Mouse (Mus musculus) lung, embryonic 16.5 days (tissue): ENCODE data around the gene Gclm. TPM values are rescaled to one million over a fixed set of nuclear protein-coding genes. Genes with fewer than 3 reads are reported as not detected.
"Not testable (repeated sequence)": the region's sequence is repeated elsewhere in the genome, so short reads cannot be mapped to it uniquely, and the experiment has no call there.

ENCODE experiments used
- ATAC-seq: fragments of 200-750 bp; cut with Nextera tagmentation; 2 replicates; pipeline ENCODE4 v1.8.0; 2017; ENCODE audit warnings: low read depth, mild to moderate bottlenecking, moderate library complexity
- H3K27ac ChIP-seq: fragments of 300-500 bp; sonication (generic); 2 replicates; pipeline ENCODE4 v1.5.1; 2014; ENCODE audit warnings: mild to moderate bottlenecking, control low read depth, low read length
- H3K27me3 ChIP-seq: fragments of 300-500 bp; sonication (generic); 2 replicates; pipeline ENCODE4 v1.6.1; 2014; ENCODE audit warnings: low read depth, low read length, mixed read lengths; ENCODE audit not compliant: control insufficient read depth, insufficient read depth
- H3K36me3 ChIP-seq: fragments of 300-500 bp; sonication (generic); 2 replicates; pipeline ENCODE4 v1.6.1; 2014; ENCODE audit warnings: low read length; ENCODE audit not compliant: control insufficient read depth, insufficient read depth
- H3K4me1 ChIP-seq: fragments of 300-500 bp; sonication (generic); replicated peaks from 2 replicates; pipeline ENCODE4 v1.6.1; 2014; ENCODE audit warnings: low read length, mixed read lengths; ENCODE audit not compliant: control insufficient read depth, insufficient read depth
- H3K4me2 ChIP-seq: fragments of 300-500 bp; sonication (generic); 2 replicates; pipeline ENCODE4 v1.6.1; 2014; ENCODE audit warnings: low read depth, low read length, control low read depth
- H3K4me3 ChIP-seq: fragments of 300-500 bp; sonication (generic); 2 replicates; pipeline ENCODE4 v1.5.1; 2014; ENCODE audit warnings: mild to moderate bottlenecking, low read length, control low read depth
- H3K9ac ChIP-seq: fragments of 300-500 bp; sonication (generic); 2 replicates; pipeline ENCODE4 v1.6.1; 2014; ENCODE audit warnings: low read length, control low read depth
- H3K9me3 ChIP-seq: fragments of 300-500 bp; sonication (generic); 2 replicates; pipeline ENCODE4 v1.6.1; 2016; ENCODE audit warnings: low read length; ENCODE audit not compliant: control insufficient read depth
- WGBS: fragments of 180-500 bp; shearing (Covaris S2); extraction: QIAGEN DNeasy Blood & Tissue Kit; methylation state at CpG from one replicate; pipeline ENCODE4 v1.1.7; 2014; 5-methylcytosine and 5-hydroxymethylcytosine counted together
- polyA plus RNA-seq: library from polyadenylated mRNA; unstranded; fragments of >200 nt; fragmentation: Nextera tagmentation; extraction: Ambion mirVana; gene quantifications from 2 replicates; pipeline ENCODE4 v1.2.1, GENCODE M21; 2015

The Gclm gene
- polyA plus RNA-seq, 1 experiment from 2014 or later: 78.0 TPM

- no peak for ATAC-seq
- Histone ChIP-seq H3K36me3 (no peaks in the 10 kb centered on the region), H3K27ac (no peak overlapping the region), H3K4me3 (no peak overlapping the region), H3K9ac (no peak overlapping the region), H3K4me1 (no peaks in the 10 kb centered on the region), H3K27me3 (no peaks in the 10 kb centered on the region), H3K4me2 (no peak overlapping the region), H3K9me3 (no peaks in the 10 kb centered on the region)
- 73% methylated on average over 3 of the region's 3 CpGs for WGBS
Measured at GRCm38 (mm10) chr3:122221240-122222036, 23.9 kb upstream of the Gclm start.

GRCm38 (mm10) chr3:122226972-122227371 lies 18.4 kb upstream of the Gclm start:
- not testable (repeated sequence) for H3K4me2 ChIP-seq, H3K27ac ChIP-seq, H3K9me3 ChIP-seq, H3K4me3 ChIP-seq, H3K9ac ChIP-seq, H3K36me3 ChIP-seq, H3K4me1 ChIP-seq, H3K27me3 ChIP-seq, ATAC-seq
- 51% methylated on average over 6 of the region's 6 CpGs for WGBS

DNA sequence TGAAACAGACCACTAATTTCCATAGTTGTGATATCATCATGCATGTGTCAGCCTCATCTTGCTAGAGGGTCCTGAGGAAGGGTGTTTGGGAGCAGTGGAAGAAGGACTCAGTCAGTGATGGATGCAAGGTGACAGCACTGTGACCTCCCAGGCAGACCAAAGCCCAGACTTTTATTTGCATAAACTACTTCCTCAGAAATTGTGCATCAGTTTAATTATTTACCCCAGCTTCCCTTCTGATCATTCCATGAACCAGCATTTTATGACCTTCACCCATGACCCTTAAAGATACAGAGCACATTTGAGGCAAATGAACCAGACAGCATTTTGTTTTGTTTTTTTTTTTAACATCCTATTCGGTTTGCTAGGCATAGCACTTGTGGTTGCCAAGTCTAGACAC lies 9.6 kb upstream of the Gclm start:
- ATAC-seq: no peak
- Histone ChIP-seq H3K9me3 (no peaks in the 10 kb centered on the region; the same call in 1 of the 2 replicates), H3K4me2 (no peak overlapping the region), H3K27ac (no peak overlapping the region), H3K9ac (no peak overlapping the region), H3K36me3 (no peaks in the 10 kb centered on the region), H3K4me1 (no peaks in the 10 kb centered on the region), H3K27me3 (no peaks in the 10 kb centered on the region), H3K4me3 (no peak overlapping the region)
- 44% methylated on average over 1 of the region's 1 CpGs for WGBS

GRCm38 (mm10) chr3:122242876-122243275 lies 2.5 kb upstream of the Gclm start:
- no peak overlapping the region for H3K4me2 ChIP-seq
- H3K4me1 ChIP-seq: peaks cover 25% of the 10 kb centered on the region
- WGBS: 45% methylated on average over 6 of the region's 6 CpGs
- no peak overlapping the region for H3K27ac ChIP-seq
- no peak overlapping the region for H3K4me3 ChIP-seq
- H3K9me3 ChIP-seq: no peaks in the 10 kb centered on the region
- H3K27me3 ChIP-seq: no peaks in the 10 kb centered on the region
- H3K36me3 ChIP-seq: no peaks in the 10 kb centered on the region
- no peak for ATAC-seq
- no peak overlapping the region for H3K9ac ChIP-seq

- Histone ChIP-seq H3K4me2 (no peak overlapping the region), H3K9ac (no peak overlapping the region), H3K4me1 (peaks cover 26% of the 10 kb centered on the region), H3K4me3 (no peak overlapping the region), H3K9me3 (no peaks in the 10 kb centered on the region), H3K27me3 (no peaks in the 10 kb centered on the region), H3K36me3 (no peaks in the 10 kb centered on the region), H3K27ac (peak overlapping the region; percentile 16; the same call in 1 of the 2 replicates)
- 44% methylated on average over 14 of the region's 14 CpGs for WGBS
- no peak for ATAC-seq
Measured at GRCm38 (mm10) chr3:122243416-122244167, 1.8 kb upstream of the Gclm start.

- 51% methylated on average over 6 of the region's 6 CpGs for WGBS
- peak overlapping the region; percentile 48 for H3K9ac ChIP-seq
Measured at GRCm38 (mm10) chr3:122244759-122245158, 598 bp upstream of the Gclm start.

DNA sequence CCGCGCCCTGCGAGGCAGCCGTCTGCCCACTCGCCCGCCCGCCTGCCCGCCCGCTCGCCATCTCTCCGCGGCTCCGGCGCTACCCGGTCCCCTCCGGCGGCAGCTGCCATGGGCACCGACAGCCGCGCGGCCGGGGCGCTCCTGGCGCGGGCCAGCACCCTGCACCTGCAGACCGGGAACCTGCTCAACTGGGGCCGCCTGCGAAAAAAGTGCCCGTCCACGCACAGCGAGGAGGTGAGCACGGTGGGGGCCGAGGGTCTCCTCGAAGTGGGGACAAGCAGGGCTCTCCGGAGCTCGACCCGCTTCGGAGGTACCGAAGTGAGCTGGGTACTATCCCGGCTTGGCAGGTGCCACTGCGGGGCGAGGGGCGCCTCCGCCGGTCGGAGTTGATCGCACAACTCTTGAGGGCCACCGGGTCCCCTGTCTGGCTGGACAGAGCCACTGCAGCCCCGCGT lies 548 bp downstream of the Gclm start:
- Histone ChIP-seq H3K4me3 (peak overlapping the region; percentile 97), H3K9ac (peak overlapping the region; percentile 88), H3K4me1 (peaks cover 26% of the 10 kb centered on the region), H3K4me2 (peak overlapping the region; percentile 78), H3K36me3 (no peaks in the 10 kb centered on the region), H3K9me3 (no peaks in the 10 kb centered on the region), H3K27me3 (no peaks in the 10 kb centered on the region), H3K27ac (peak overlapping the region; percentile 84)
- WGBS: 0% methylated on average over 43 of the region's 50 CpGs
- peak; percentile 56 for ATAC-seq

More at GRCm38 (mm10) chr3:122244759-122245158, 598 bp upstream of the Gclm start:
- Histone ChIP-seq H3K4me1 (peaks cover 26% of the 10 kb centered on the region), H3K9me3 (no peaks in the 10 kb centered on the region), H3K36me3 (no peaks in the 10 kb centered on the region), H3K27ac (0 out of 2 replicates have a peak overlapping the region, but pooled peaks have one; percentile 27), H3K27me3 (no peaks in the 10 kb centered on the region), H3K4me2 (peak overlapping the region; percentile 78), H3K4me3 (peak overlapping the region; percentile 97)
- ATAC-seq: no peak

DNA sequence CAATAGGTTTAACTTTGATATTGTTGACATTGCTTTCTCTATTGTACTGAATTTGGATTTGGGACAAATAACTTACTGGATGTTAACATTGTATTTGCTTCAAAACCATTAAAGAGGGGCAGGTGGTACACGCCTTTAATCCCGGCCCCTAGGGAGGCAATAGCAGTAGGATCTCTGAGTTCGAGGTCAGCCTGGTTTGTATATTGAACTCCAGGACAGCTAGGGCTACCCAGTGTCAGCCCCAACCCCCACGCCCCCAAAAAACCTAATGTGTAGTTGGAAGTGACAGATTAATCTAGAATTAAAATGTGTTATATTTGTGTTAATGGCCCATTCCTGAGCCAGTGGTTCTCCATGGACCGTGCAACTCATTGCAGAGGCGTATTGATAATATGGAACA lies 1.0 kb downstream of the Gclm start:
- Histone ChIP-seq H3K9ac (peak overlapping the region; percentile 88), H3K4me3 (peak overlapping the region; percentile 97), H3K36me3 (no peaks in the 10 kb centered on the region), H3K27me3 (no peaks in the 10 kb centered on the region), H3K4me1 (peaks cover 26% of the 10 kb centered on the region), H3K27ac (no peak overlapping the region), H3K4me2 (peak overlapping the region; percentile 78), H3K9me3 (no peaks in the 10 kb centered on the region)
- no peak for ATAC-seq
- 25% methylated on average over 6 of the region's 6 CpGs for WGBS
